Comparison of ENCODE assay signal across 10 mouse cellular contexts in the genomic region with DNA sequence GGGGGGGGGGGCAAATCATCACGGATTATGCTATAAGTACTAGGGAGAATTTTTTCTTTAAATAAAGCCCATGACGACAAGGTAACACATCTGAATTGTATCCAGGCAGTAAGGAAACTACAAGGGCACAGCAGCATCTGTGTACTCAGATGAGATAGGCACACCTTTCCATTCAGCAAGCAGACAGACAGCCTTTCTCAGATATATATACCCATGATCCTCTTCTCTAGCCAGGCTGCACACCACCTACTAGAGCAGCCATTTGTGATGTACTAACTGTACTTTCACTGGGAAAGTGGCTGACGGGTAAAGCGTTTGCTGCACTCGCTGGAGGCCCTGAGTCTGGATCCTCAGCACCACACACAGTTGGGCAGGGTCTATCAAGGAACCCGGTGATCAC. TPM values are rescaled to one million over a fixed set of nuclear protein-coding genes. Genes with fewer than 3 reads are reported as not detected.
DNase-seq lines count a peak whose midpoint lies in the region; ATAC-seq and TF ChIP-seq lines count a peak whose summit lies in the region.
"Had no signal": no experiment of that assay in that cellular context is flagged by ENCODE, and none has a peak within 500 bp of the region (broad histone marks: within the 10 kb centered on the region; RNA-seq: fewer than 3 reads in every experiment).

No protein-coding gene starts in this region.

- no peak for TF ChIP-seq EP300 in stomach, postnatal 0 days (optimal IDR thresholded peaks at IDR 0.05)

- no peak overlapping the region for H3K4me3 ChIP-seq in lung, embryonic 16.5 days (ENCODE audit: low read length)
- no peak overlapping the region for H3K4me3 ChIP-seq in forebrain, postnatal 0 days (ENCODE audit: low read depth, low read length)
- H3K4me3 ChIP-seq in liver, embryonic 12.5 days, result no peak overlapping the region
- no peak overlapping the region for H3K4me3 ChIP-seq in stomach, postnatal 0 days (ENCODE audit: low read depth, low read length)
- H3K4me3 ChIP-seq: erythroblast, embryonic 14.5 days had no signal

- DNase-seq in lung, postnatal 4 days, result no peak
- no peak for DNase-seq in forebrain, postnatal 0 days
- DNase-seq in stomach, postnatal 0 days (ENCODE audit: low spot score), result no peak
- no peak for DNase-seq in right cerebral cortex, postnatal 14 days

- no peak for TF ChIP-seq CTCF in forebrain, postnatal 0 days (IDR thresholded peaks at IDR 0.05; ENCODE audit: low read depth)
- no peak for TF ChIP-seq CTCF in stomach, postnatal 0 days (IDR thresholded peaks at IDR 0.05; ENCODE audit: low read depth)

- no peak overlapping the region for H3K27ac ChIP-seq in lung, embryonic 16.5 days (ENCODE audit: low read length)
- H3K27ac ChIP-seq in forebrain, postnatal 0 days (ENCODE audit: low read depth, low read length), result no peak overlapping the region
- H3K27ac ChIP-seq in liver, embryonic 12.5 days, result no peak overlapping the region
- no peak overlapping the region for H3K27ac ChIP-seq in stomach, postnatal 0 days (replicated peaks)
- H3K27ac ChIP-seq: macrophage had no signal

- H3K4me2 ChIP-seq in lung, embryonic 16.5 days (ENCODE audit: low read depth, low read length), result no peak overlapping the region; the same call in 1 of the 2 replicates
- H3K4me2 ChIP-seq in forebrain, postnatal 0 days (ENCODE audit: low read depth), result peak overlapping the region; percentile 29
- peak overlapping the region; percentile 27 for H3K4me2 ChIP-seq in liver, embryonic 12.5 days
- H3K4me2 ChIP-seq in stomach, postnatal 0 days (replicated peaks; ENCODE audit: low read depth), result peak overlapping the region; percentile 37; the same call in 1 of the 2 replicates

- H3K9me3 ChIP-seq in lung, embryonic 16.5 days (ENCODE audit: control insufficient read depth, low read length), result no peaks in the 10 kb centered on the region
- H3K9me3 ChIP-seq in forebrain, postnatal 0 days (ENCODE audit: low read length), result no peaks in the 10 kb centered on the region
- no peaks in the 10 kb centered on the region for H3K9me3 ChIP-seq in liver, embryonic 12.5 days (replicated peaks)
- no peaks in the 10 kb centered on the region for H3K9me3 ChIP-seq in stomach, postnatal 0 days (ENCODE audit: control insufficient read depth, low read length)

- H3K9ac ChIP-seq in lung, embryonic 16.5 days (ENCODE audit: low read length), result no peak overlapping the region
- H3K9ac ChIP-seq in forebrain, postnatal 0 days, result no peak overlapping the region
- H3K9ac ChIP-seq in liver, embryonic 12.5 days, result no peak overlapping the region
- H3K9ac ChIP-seq in stomach, postnatal 0 days (ENCODE audit: low read length), result no peak overlapping the region

- 47% methylated on average over 6 of the region's 6 CpGs for WGBS in lung, embryonic 16.5 days
- WGBS in forebrain, postnatal 0 days, result 58% methylated on average over 6 of the region's 6 CpGs
- 56% methylated on average over 6 of the region's 6 CpGs for WGBS in liver, embryonic 12.5 days (ENCODE audit: insufficient replicate concordance)
- WGBS in stomach, postnatal 0 days, result 48% methylated on average over 6 of the region's 6 CpGs

- H3K4me1 ChIP-seq in lung, embryonic 16.5 days (replicated peaks; ENCODE audit: control insufficient read depth, insufficient read depth, low read length), result peaks cover 3% of the 10 kb centered on the region
- no peaks in the 10 kb centered on the region for H3K4me1 ChIP-seq in forebrain, postnatal 0 days (ENCODE audit: insufficient read depth)
- H3K4me1 ChIP-seq in liver, embryonic 12.5 days, result no peaks in the 10 kb centered on the region
- no peaks in the 10 kb centered on the region for H3K4me1 ChIP-seq in stomach, postnatal 0 days (replicated peaks; ENCODE audit: control insufficient read depth, insufficient read depth)

- H3K27me3 ChIP-seq in lung, embryonic 16.5 days (ENCODE audit: control insufficient read depth, insufficient read depth, low read depth, low read length), result no peaks in the 10 kb centered on the region
- no peaks in the 10 kb centered on the region for H3K27me3 ChIP-seq in forebrain, postnatal 0 days (ENCODE audit: insufficient read depth, low read length)
- no peaks in the 10 kb centered on the region for H3K27me3 ChIP-seq in liver, embryonic 12.5 days (replicated peaks)
- no peaks in the 10 kb centered on the region for H3K27me3 ChIP-seq in stomach, postnatal 0 days (ENCODE audit: control insufficient read depth, insufficient read depth, low read length)

- peak; percentile 16; the same call in 1 of the 2 replicates for ATAC-seq in lung, embryonic 16.5 days (ENCODE audit: low read depth)
- no peak for ATAC-seq in forebrain, postnatal 0 days
- ATAC-seq in liver, embryonic 12.5 days, result no peak
- ATAC-seq in stomach, postnatal 0 days (ENCODE audit: low FRiP score, low TSS enrichment), result no peak
- no peak for ATAC-seq in megakaryocyte, adult 5-6 weeks (ENCODE audit: poor library complexity, severe bottlenecking)

- H3K36me3 ChIP-seq in lung, embryonic 16.5 days (ENCODE audit: control insufficient read depth, insufficient read depth, low read length), result no peaks in the 10 kb centered on the region
- no peaks in the 10 kb centered on the region for H3K36me3 ChIP-seq in forebrain, postnatal 0 days (ENCODE audit: insufficient read depth)
- no peaks in the 10 kb centered on the region for H3K36me3 ChIP-seq in liver, embryonic 12.5 days
- no peaks in the 10 kb centered on the region for H3K36me3 ChIP-seq in stomach, postnatal 0 days (ENCODE audit: control insufficient read depth, insufficient read depth, low read length)

RNA-seq across cellular contexts. Expression of gene Mreg, which starts 28.6 kb away (rescaled TPM):
- 2.7 and 3.3 TPM in 2 replicates for polyA plus RNA-seq in lung, embryonic 16.5 days (2015; fragmentation: Nextera tagmentation; extraction: Ambion mirVana)
- 1.7 and 1.9 TPM in 2 replicates for total RNA-seq in forebrain, postnatal 0 days (2014; rRNA removed)
- 1.7 and 2.1 TPM in 2 replicates for polyA plus RNA-seq in forebrain, postnatal 0 days (2015; fragmentation: Nextera tagmentation; extraction: Ambion mirVana)
- polyA plus RNA-seq in liver, embryonic 12.5 days (2016; fragmentation: Nextera tagmentation; extraction: Ambion mirVana), result 5.2 and 5.8 TPM in 2 replicates
- 34.6 and 37.7 TPM in 2 replicates for polyA plus RNA-seq in stomach, postnatal 0 days (2015; fragmentation: Nextera tagmentation; extraction: Ambion mirVana)
- total RNA-seq in megakaryocyte, adult 5-6 weeks (2015), result 0.18 and 1.6 TPM in 2 replicates
- total RNA-seq in megakaryocyte, adult 5-6 weeks (2017), result 0.37 and 1.1 TPM in 2 replicates
- total RNA-seq: MEL had no signal
